Mouse (Mus musculus): ENCODE measurements around the gene Ccdc24.

- no peak for TF ChIP-seq CTCF (IDR thresholded peaks at IDR 0.05; ENCODE audit: low read depth)
- TF ChIP-seq EP300 (IDR thresholded peaks at IDR 0.05; ENCODE audit: low read depth) = no peak
Measured at GRCm38 (mm10) chr4:117831499-117831898, 40.9 kb downstream of the Ccdc24 start.
